Mouse (Mus musculus) lung, postnatal 0 days (tissue): ENCODE data around the gene H2al1c.
"Not testable (repeated sequence)": the region's sequence is repeated elsewhere in the genome, so short reads cannot be mapped to it uniquely, and the experiment has no call there.

ENCODE experiments used
- CTCF ChIP-seq: IDR thresholded peaks from 2 replicates; pipeline ENCODE4 v1.5.1; 2016; ENCODE audit warnings: antibody characterized with exemption, mild to moderate bottlenecking
- EP300 ChIP-seq: IDR thresholded peaks from 2 replicates; pipeline ENCODE4 v1.6.1; 2016; ENCODE audit warnings: antibody characterized with exemption, mild to moderate bottlenecking, control low read depth

DNA sequence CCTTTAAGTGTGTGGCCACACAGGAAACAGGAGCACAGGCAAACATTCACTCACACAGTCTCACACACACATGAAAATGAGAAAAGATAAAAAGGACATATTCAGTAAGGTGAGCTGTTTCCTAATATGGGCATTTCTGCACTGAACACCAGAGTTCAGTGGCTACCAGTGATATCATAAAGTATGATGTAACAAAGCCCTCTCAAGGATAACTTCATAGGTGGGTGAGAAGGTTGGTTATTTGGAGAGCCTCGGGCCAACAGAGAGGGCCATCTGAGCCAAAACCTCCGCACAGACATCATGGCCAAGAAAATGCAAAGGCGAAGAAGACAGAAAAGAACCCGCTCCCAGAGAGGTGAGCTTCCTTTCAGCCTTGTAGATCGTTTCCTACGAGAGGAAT lies 15.7 kb downstream of the H2al1c start, which contains the start of gene H2al1h:
- TF ChIP-seq CTCF, EP300: not testable (repeated sequence)
